Mouse (Mus musculus) heart, postnatal 0 days (tissue): Measurements from ENCODE around the gene Slc25a36. TPM values are rescaled to one million over a fixed set of nuclear protein-coding genes. Genes with fewer than 3 reads are reported as not detected.

ENCODE experiments used
- ATAC-seq: fragments of 200-750 bp; cut with Nextera tagmentation; 2 replicates; pipeline ENCODE4 v1.8.0; 2017; ENCODE audit warnings: low read depth, moderate number of reproducible peaks, moderate library complexity; ENCODE audit not compliant: insufficient read depth
- DNase-seq: peaks from one replicate; pipeline ENCODE4 v3.0.0-alpha.2; 2016; ENCODE audit warnings: low spot score
- H3K27ac ChIP-seq: fragments of 300-500 bp; sonication (generic); 2 replicates; pipeline ENCODE4 v1.5.1; 2014; ENCODE audit warnings: low read depth, mild to moderate bottlenecking
- H3K27me3 ChIP-seq: fragments of 300-500 bp; sonication (generic); 2 replicates; pipeline ENCODE4 v1.6.1; 2014; ENCODE audit warnings: low read length, mixed read lengths; ENCODE audit not compliant: control insufficient read depth, insufficient read depth
- H3K36me3 ChIP-seq: fragments of 300-500 bp; sonication (generic); replicated peaks from 2 replicates; pipeline ENCODE4 v1.6.1; 2014; ENCODE audit warnings: low read length, mixed read lengths; ENCODE audit not compliant: control insufficient read depth, insufficient read depth
- H3K4me1 ChIP-seq: fragments of 300-500 bp; sonication (generic); 2 replicates; pipeline ENCODE4 v1.6.1; 2014; ENCODE audit warnings: antibody characterized with exemption; ENCODE audit not compliant: control insufficient read depth, insufficient read depth
- H3K4me2 ChIP-seq: fragments of 300-500 bp; sonication (generic); 2 replicates; pipeline ENCODE4 v1.6.1; 2014; ENCODE audit warnings: low read depth, mild to moderate bottlenecking, low read length, moderate library complexity
- H3K4me3 ChIP-seq: fragments of 300-500 bp; sonication (generic); 2 replicates; pipeline ENCODE4 v1.5.1; 2014; ENCODE audit warnings: low read depth, low read length
- H3K9ac ChIP-seq: fragments of 300-500 bp; sonication (generic); replicated peaks from 2 replicates; pipeline ENCODE4 v1.6.1; 2014; ENCODE audit warnings: low read depth, low read length, mixed read lengths
- H3K9me3 ChIP-seq: fragments of 300-500 bp; sonication (generic); replicated peaks from 2 replicates; pipeline ENCODE4 v1.6.1; 2016; ENCODE audit warnings: low read length; ENCODE audit not compliant: control insufficient read depth
- CTCF ChIP-seq: IDR thresholded peaks from 2 replicates; pipeline ENCODE4 v1.5.1; 2016; ENCODE audit warnings: antibody characterized with exemption, control low read depth, low read depth
- EP300 ChIP-seq: IDR thresholded peaks from 2 replicates; pipeline ENCODE4 v1.6.1; 2016; ENCODE audit warnings: antibody characterized with exemption, low read depth
- WGBS: fragments of 180-500 bp; shearing (Covaris S2); extraction: QIAGEN DNeasy Blood & Tissue Kit; methylation state at CpG from one replicate; pipeline ENCODE4 v1.1.7; 2014; 5-methylcytosine and 5-hydroxymethylcytosine counted together
- polyA plus RNA-seq: library from polyadenylated mRNA; unstranded; fragments of >200 nt; fragmentation: Nextera tagmentation; extraction: Ambion mirVana; gene quantifications from 2 replicates; pipeline ENCODE4 v1.2.1, GENCODE M21; 2015
- total RNA-seq: library from RNA; depleted of rRNA; stranded (reverse); fragments of >200 nt; gene quantifications from 2 replicates; pipeline ENCODE4 v1.2.3, GENCODE M21; 2014; ENCODE audit warnings: low replicate concordance; rRNA removed

Gene Slc25a36
- 43.5 and 52.9 TPM in 2 replicates for total RNA-seq
- 25.9 and 26.7 TPM in 2 replicates for polyA plus RNA-seq

GRCm38 (mm10) chr9:97110571-97111390, at the start of gene Slc25a36:
TSS of gene Slc25a36 (minus strand) at chr9:97111157.
- Histone ChIP-seq H3K9ac (peak within 1 kb of the TSS; percentile 96), H3K4me3 (peak within 1 kb of the TSS; percentile 98), H3K27me3 (no peaks in the 10 kb centered on the region), H3K4me1 (peaks cover 18% of the 10 kb centered on the region), H3K27ac (peak within 1 kb of the TSS; percentile 98), H3K36me3 (no peaks in the 10 kb centered on the region), H3K9me3 (no peaks in the 10 kb centered on the region), H3K4me2 (peak within 1 kb of the TSS; percentile 60)
- under 1% methylated on average over 77 of the region's 91 CpGs for WGBS
- no peak for TF ChIP-seq CTCF
- no peak for TF ChIP-seq EP300
- DNase-seq (peak; percentile 98), ATAC-seq (peak; percentile 98)

DNA sequence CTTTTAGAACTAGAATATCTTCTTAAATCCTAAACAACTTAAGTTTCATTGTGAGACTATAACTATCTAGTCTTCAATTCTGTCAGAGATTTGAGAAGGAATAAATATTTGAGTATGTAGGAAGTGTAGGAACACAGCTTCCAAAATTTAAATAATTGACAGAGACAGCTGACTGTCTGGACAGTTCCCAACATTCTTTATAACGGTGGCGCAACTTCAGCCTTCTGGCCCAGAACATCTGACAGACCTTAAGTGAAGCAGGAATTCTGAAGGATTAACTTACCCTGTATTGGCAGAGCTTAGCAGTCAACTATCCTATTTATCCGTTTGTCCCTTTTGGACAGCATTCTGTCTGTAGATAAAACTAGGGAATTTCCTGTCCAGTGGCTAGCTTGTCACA, 47.5 kb upstream of the Slc25a36 start:
- no peak for ATAC-seq
- no peaks in the 10 kb centered on the region for H3K36me3 ChIP-seq
- H3K4me2 ChIP-seq: no peak overlapping the region

DNA sequence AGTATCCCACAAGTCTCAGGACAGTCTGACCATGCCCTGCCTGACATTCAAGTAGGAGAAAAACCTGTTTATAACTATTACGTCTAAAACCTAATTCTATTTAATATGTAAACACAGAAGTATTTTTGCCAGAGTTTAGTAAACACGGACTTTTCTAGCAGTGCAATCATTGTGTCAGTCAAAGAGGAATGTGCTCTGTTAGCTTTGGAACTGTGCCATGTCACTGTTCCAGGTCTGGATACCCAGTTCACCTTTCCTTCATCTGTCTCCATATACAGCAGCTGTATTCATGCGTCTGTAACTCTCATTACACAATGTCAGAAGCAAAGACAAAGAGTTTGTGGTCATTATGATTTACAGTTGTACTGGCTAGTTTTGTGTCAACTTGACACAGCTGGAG, 45.0 kb upstream of the Slc25a36 start:
- ATAC-seq (no peak), DNase-seq (no peak)
- Histone ChIP-seq H3K9me3 (no peaks in the 10 kb centered on the region), H3K27ac (no peak overlapping the region), H3K4me3 (no peak overlapping the region), H3K9ac (no peak overlapping the region), H3K36me3 (no peaks in the 10 kb centered on the region), H3K4me2 (no peak overlapping the region), H3K27me3 (no peaks in the 10 kb centered on the region), H3K4me1 (no peaks in the 10 kb centered on the region)
- 35% methylated on average over 3 of the region's 3 CpGs for WGBS
- TF ChIP-seq CTCF (no peak), EP300 (no peak)

More for the DNA sequence above, 47.5 kb upstream of the Slc25a36 start:
- DNase-seq: no peak
- WGBS: 28% methylated on average over 3 of the region's 3 CpGs
- H3K9ac ChIP-seq: no peak overlapping the region
- no peak overlapping the region for H3K27ac ChIP-seq
- H3K9me3 ChIP-seq: no peaks in the 10 kb centered on the region
- no peaks in the 10 kb centered on the region for H3K4me1 ChIP-seq
- H3K27me3 ChIP-seq: no peaks in the 10 kb centered on the region
- no peak for TF ChIP-seq EP300
- TF ChIP-seq CTCF: no peak
- H3K4me3 ChIP-seq: no peak overlapping the region

- Histone ChIP-seq H3K9me3 (no peaks in the 10 kb centered on the region), H3K27ac (no peak overlapping the region), H3K4me1 (no peaks in the 10 kb centered on the region), H3K4me3 (no peak overlapping the region), H3K9ac (no peak overlapping the region), H3K36me3 (no peaks in the 10 kb centered on the region), H3K4me2 (no peak overlapping the region), H3K27me3 (no peaks in the 10 kb centered on the region)
- 83% methylated on average over 4 of the region's 4 CpGs for whole genome bisulfite sequencing
- ATAC-seq (no peak), DNase-seq (no peak)
- TF ChIP-seq EP300 (no peak), CTCF (no peak)
These were observed 44.0 kb upstream of the Slc25a36 start for GRCm38 (mm10) chr9:97154956-97155355.

- Histone ChIP-seq H3K4me1 (no peaks in the 10 kb centered on the region), H3K27me3 (no peaks in the 10 kb centered on the region), H3K27ac (no peak overlapping the region), H3K4me3 (no peak overlapping the region), H3K36me3 (no peaks in the 10 kb centered on the region), H3K9ac (no peak overlapping the region), H3K9me3 (no peaks in the 10 kb centered on the region), H3K4me2 (no peak overlapping the region)
- no peak for TF ChIP-seq EP300
- TF ChIP-seq CTCF: no peak
- 79% methylated on average over 3 of the region's 3 CpGs for WGBS
- ATAC-seq (no peak), DNase-seq (no peak)
These were observed 42.0 kb upstream of the Slc25a36 start for GRCm38 (mm10) chr9:97153006-97153405.
